Mouse (Mus musculus) lung, adult 2 months (tissue): ENCODE results near the gene Fggy. TPM values are rescaled to one million over a fixed set of nuclear protein-coding genes. Genes with fewer than 3 reads are reported as not detected.

Experiments used
- DNase-seq: peaks from one replicate; pipeline ENCODE4 v3.0.0; 2022
- H3K4me1 ChIP-seq: fragments of 200-500 bp; 2 replicates; pipeline ENCODE4 v1.6.1; 2011; ENCODE audit warnings: low read length; ENCODE audit not compliant: control insufficient read depth, insufficient read depth
- H3K4me3 ChIP-seq: fragments of 200-500 bp; replicated peaks from 2 replicates; pipeline ENCODE3; 2011; ENCODE audit warnings: low read depth, mild to moderate bottlenecking, control low read depth, low read length; ENCODE audit errors: extremely low read depth
- CTCF ChIP-seq: fragments of 200-500 bp; IDR thresholded peaks from 2 replicates; pipeline ENCODE4 v1.5.1; 2011; ENCODE audit warnings: mild to moderate bottlenecking, low read length, control low read depth; ENCODE audit not compliant: insufficient read depth
- POLR2A ChIP-seq: fragments of 200-500 bp; IDR thresholded peaks from 2 replicates; pipeline ENCODE4 v1.6.1; 2011; ENCODE audit warnings: low read depth, mild to moderate bottlenecking, control low read depth, low read length, borderline replicate concordance; ENCODE audit errors: extremely low read depth
- WGBS: fragments of 180-500 bp; shearing (Covaris S2); methylation state at CpG from one replicate; pipeline ENCODE4 v1.1.7; 2018; 5-methylcytosine and 5-hydroxymethylcytosine counted together
- polyA plus RNA-seq: library from polyadenylated mRNA; depleted of rRNA; stranded (reverse); fragments of >200 nt; gene quantifications from 2 replicates; pipeline ENCODE4 v1.2.3, GENCODE M21; 2012

Fggy gene
- polyA plus RNA-seq, 1 experiment, result 5.3 TPM

- Histone ChIP-seq H3K4me3 (no peak overlapping the region), H3K4me1 (no peaks in the 10 kb centered on the region)
- no peak for DNase-seq
- WGBS, result 67% methylated on average over 6 of the region's 6 CpGs
- no peak for TF ChIP-seq CTCF
- no peak for TF ChIP-seq POLR2A
Observed at GRCm38 (mm10) chr4:95597208-95597607, 39.9 kb downstream of the Fggy start.

- TF ChIP-seq POLR2A, result no peak
- no peak for TF ChIP-seq CTCF
- no peak for DNase-seq
- 83% methylated on average over 4 of the region's 4 CpGs for WGBS
- Histone ChIP-seq H3K4me1 (no peaks in the 10 kb centered on the region), H3K4me3 (no peak overlapping the region)
Observed at GRCm38 (mm10) chr4:95601776-95602175, 44.5 kb downstream of the Fggy start.

- TF ChIP-seq CTCF (no peak), POLR2A (no peak)
- no peak for DNase-seq
- WGBS, result 96% methylated on average over 1 of the region's 1 CpGs
- no peaks in the 10 kb centered on the region for H3K4me1 ChIP-seq
- no peak overlapping the region for H3K4me3 ChIP-seq
Observed at GRCm38 (mm10) chr4:95603254-95603653, 45.9 kb downstream of the Fggy start.

- 97% methylated on average over 1 of the region's 1 CpGs for WGBS
- H3K4me1 ChIP-seq, result no peaks in the 10 kb centered on the region
- no peak for DNase-seq
- H3K4me3 ChIP-seq, result no peak overlapping the region
- TF ChIP-seq POLR2A (no peak), CTCF (no peak)
Observed at GRCm38 (mm10) chr4:95610663-95611062, 53.4 kb downstream of the Fggy start.

GRCm38 (mm10) chr4:95611390-95611789 lies 54.1 kb downstream of the Fggy start:
- WGBS, result 88% methylated on average over 6 of the region's 6 CpGs
- Histone ChIP-seq H3K4me1 (no peaks in the 10 kb centered on the region), H3K4me3 (no peak overlapping the region)
- TF ChIP-seq POLR2A, result no peak
- no peak for TF ChIP-seq CTCF
- DNase-seq, result no peak

GRCm38 (mm10) chr4:95621046-95621445 lies 63.7 kb downstream of the Fggy start:
- H3K4me3 ChIP-seq, result no peak overlapping the region
- 73% methylated on average over 3 of the region's 3 CpGs for WGBS
- no peaks in the 10 kb centered on the region for H3K4me1 ChIP-seq
- no peak for DNase-seq
- TF ChIP-seq CTCF (no peak), POLR2A (no peak)

GRCm38 (mm10) chr4:95624696-95625095 lies 67.4 kb downstream of the Fggy start:
- no peak for DNase-seq
- no peak for TF ChIP-seq POLR2A
- TF ChIP-seq CTCF, result no peak
- WGBS, result 41% methylated on average over 3 of the region's 3 CpGs
- no peak overlapping the region for H3K4me3 ChIP-seq
- no peaks in the 10 kb centered on the region for H3K4me1 ChIP-seq

GRCm38 (mm10) chr4:95625651-95626050 lies 68.3 kb downstream of the Fggy start:
- H3K4me1 ChIP-seq, result no peaks in the 10 kb centered on the region
- WGBS, result 71% methylated on average over 4 of the region's 4 CpGs
- TF ChIP-seq CTCF (no peak), POLR2A (no peak)
- H3K4me3 ChIP-seq, result no peak overlapping the region
- DNase-seq, result no peak

- 96% methylated on average over 3 of the region's 3 CpGs for WGBS
- TF ChIP-seq CTCF (no peak), POLR2A (no peak)
- no peaks in the 10 kb centered on the region for H3K4me1 ChIP-seq
- no peak for DNase-seq
- H3K4me3 ChIP-seq, result no peak overlapping the region
Observed at GRCm38 (mm10) chr4:95626186-95626585, 68.9 kb downstream of the Fggy start.

- Histone ChIP-seq H3K4me3 (no peak overlapping the region), H3K4me1 (peaks cover 3% of the 10 kb centered on the region; the same call in 1 of the 2 replicates)
- no peak for DNase-seq
- 94% methylated on average over 3 of the region's 3 CpGs for WGBS
- TF ChIP-seq CTCF (no peak), POLR2A (no peak)
Observed at GRCm38 (mm10) chr4:95634903-95635302, 77.6 kb downstream of the Fggy start.
